Mouse (Mus musculus) urinary bladder, postnatal 10 days (tissue): ENCODE data around the gene Trem3.

Experiments
- DNase-seq: peaks from one replicate; pipeline ENCODE4 v3.0.0; 2022; ENCODE audit warnings: low spot score

The Trem3 gene

GRCm38 (mm10) chr17:48247221-48247928 is at the start of gene Trem3:
Gene Trem3 (plus strand): TSS chr17:48247777.
- no peak for DNase-seq

GRCm38 (mm10) chr17:48203086-48203485 is 44.5 kb upstream of the Trem3 start:
- no peak for DNase-seq

DNA sequence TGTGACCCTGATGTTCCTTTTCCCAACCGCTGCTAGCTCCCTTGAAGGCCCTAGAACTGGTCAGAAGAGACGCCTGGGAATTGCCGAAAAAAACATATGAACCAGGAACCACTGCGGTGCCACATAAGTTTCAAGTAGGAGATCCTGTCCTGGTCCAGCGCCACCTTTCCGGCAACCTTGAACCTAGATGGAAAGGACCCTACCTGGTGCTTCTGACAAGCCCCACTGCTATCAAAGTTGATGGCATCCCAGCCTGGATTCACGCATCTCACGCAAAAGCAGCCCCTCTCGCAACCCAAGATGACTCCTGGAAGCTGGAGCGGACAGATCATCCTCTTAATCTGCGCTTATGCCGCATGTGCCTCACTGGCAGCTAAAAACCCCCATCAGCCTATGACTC is 35.0 kb upstream of the Trem3 start:
- DNase-seq, result no peak

DNA sequence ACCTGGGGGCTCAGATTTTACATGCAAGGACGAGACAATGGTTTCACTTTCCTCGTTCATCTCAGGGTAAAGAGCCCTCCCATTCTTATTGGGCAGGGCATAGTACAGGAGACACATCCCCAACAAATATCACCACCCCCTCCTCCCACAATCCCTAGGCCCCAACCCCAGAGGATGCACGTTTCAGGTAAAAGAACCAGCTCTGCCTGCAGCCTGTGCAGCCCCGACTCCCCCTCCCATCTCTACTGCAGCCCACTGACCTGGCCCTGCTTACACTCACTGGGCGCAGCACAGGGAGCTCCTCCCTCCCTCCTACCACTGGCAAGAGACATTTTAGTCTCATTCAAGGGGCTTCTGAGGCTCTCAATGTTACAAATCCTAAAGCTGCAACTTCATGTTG is 34.1 kb upstream of the Trem3 start:
- no peak for DNase-seq

GRCm38 (mm10) chr17:48215429-48215828 is 32.1 kb upstream of the Trem3 start:
- no peak for DNase-seq

- DNase-seq, result no peak
Observed at GRCm38 (mm10) chr17:48230680-48231079, 16.9 kb upstream of the Trem3 start.

DNA sequence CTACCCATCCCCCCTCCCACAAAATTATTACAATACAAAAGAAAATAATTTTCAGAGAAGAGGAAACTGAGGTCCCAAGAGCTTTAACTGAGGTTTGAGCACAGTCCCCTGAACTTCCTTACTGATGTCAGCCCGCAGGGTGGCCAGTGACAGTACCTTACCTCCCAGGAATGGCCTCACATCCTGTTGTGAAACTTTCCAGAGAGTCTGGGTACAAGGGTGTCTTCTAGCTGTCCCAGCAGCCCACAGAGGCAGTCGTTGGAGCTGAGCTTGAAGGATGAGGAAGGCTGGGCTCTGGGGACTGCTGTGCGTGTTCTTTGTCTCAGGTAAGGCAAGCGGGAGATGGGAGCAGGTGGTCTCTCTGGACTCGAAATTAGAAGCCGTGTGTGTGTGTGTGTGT is 15.1 kb upstream of the Trem3 start, which contains the start of gene Trem1:
Gene Trem1 (plus strand): TSS at position 251 of the 400 bp plus-strand sequence.
- DNase-seq, result no peak

GRCm38 (mm10) chr17:48233789-48234188 is 13.8 kb upstream of the Trem3 start:
- no peak for DNase-seq

DNA sequence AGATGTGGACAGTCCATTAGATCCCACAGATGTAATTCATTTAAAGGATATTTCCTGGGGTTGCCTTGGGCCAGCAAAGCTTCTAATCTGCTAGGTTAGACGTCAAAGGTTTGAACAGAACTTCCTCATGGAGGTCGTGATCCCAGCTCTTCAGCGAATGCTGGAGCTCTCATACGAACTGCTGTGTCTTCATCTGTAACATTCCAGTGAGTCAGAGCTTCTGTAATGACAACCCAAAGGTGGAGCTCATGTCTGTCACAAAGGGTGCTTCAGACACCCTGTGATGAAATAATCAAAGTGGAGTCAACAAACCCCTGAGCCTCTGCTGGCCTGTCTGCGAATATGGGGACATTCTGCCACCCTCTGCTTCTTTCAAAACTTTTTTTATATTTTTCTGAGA is 13.0 kb upstream of the Trem3 start:
- DNase-seq, result no peak

GRCm38 (mm10) chr17:48235773-48236370 is 11.7 kb upstream of the Trem3 start:
- no peak for DNase-seq

GRCm38 (mm10) chr17:48237621-48238020 is 10.0 kb upstream of the Trem3 start:
- DNase-seq, result no peak

DNA sequence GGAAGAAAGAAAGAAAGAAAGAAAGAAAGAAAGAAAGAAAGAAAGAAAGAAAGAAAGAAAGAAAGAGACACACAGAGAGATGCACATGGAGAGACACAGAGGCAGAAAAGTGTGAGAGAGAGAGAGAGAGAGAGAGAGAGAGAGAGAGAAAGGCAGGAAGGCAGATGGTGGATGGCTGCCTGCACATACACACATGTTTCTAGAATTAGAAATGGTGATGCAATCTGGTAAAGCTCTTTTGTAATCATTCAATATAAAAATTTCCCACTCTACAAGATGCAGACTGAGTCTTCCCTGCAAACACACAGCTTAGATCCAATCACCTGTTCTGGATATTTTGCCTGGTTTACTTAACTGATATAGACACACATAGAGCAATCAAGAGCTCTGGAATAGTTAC is 1.5 kb downstream of the Trem3 start:
- no peak for DNase-seq

DNA sequence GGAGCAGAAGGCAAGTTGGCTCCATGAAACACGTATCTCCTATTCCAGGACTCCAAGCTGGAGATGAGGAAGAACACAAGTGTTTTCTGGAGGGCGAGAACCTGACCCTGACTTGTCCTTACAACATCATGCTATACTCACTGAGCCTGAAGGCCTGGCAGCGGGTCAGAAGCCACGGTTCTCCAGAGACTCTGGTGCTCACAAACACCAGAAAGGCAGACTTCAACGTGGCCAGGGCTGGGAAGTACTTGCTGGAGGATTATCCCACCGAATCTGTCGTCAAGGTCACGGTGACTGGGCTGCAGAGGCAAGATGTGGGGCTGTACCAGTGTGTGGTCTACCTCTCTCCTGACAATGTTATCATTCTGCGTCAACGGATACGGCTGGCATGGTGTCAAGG is 1.9 kb downstream of the Trem3 start:
- no peak for DNase-seq

DNA sequence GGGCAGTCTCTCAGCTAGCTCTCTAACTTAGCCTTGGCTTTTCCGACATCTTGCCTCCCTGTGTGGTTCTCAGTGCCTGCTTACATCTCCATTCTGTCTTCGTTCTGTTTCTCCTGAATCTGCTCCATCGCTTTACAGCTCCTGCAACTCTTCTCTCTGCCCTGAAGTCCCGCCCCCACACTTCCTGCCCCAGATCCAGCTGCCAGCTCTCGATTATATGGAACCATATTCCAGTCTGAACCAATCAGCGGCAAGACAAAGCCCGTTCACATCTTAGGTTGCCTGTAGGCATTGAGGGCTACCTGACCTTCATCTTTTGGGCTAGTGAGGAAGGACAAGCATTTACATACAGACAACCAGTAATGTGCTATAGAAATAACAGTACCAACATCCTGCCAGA is 3.1 kb downstream of the Trem3 start:
- DNase-seq, result no peak

GRCm38 (mm10) chr17:48256575-48256974 is 9.0 kb downstream of the Trem3 start:
- no peak for DNase-seq

GRCm38 (mm10) chr17:48261868-48262267 is 14.3 kb downstream of the Trem3 start:
- no peak for DNase-seq

DNA sequence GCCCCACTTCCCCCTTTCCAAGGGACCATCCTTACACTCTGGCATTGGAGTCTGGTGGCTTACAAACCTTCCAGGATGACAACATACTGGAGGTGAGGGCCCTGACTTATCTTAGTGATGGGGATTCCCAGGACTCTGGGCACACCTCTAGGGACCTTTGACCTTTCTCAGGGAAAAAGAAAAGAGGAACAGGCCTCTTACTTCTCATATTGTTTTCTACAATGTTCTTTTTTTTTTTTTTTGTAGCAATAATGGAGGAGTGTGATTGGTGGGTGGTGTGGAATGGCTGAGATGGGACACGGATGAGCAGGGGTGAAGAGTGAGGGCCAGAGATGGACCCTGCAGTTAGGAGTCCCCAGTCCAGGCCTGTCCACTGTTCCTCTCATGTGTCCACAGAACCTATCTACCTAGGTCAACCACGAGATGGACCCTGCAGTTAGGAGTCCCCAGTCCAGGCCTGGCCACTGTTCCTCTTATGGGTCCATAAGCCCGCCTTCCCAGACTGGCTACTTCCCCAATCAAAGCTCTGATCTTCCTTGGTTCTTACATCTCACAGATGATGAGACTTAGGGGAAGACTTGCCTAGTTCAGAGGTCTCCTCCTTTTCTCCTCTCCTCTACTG is 16.3 kb downstream of the Trem3 start, which contains the start of gene Treml4:
Gene Treml4 (plus strand): TSS at position 555 of the 622 bp plus-strand sequence.
- DNase-seq, result no peak

- no peak for DNase-seq
Observed at GRCm38 (mm10) chr17:48264662-48265061, 17.1 kb downstream of the Trem3 start.

- DNase-seq, result no peak
Observed at GRCm38 (mm10) chr17:48266138-48266537, 18.6 kb downstream of the Trem3 start.

- no peak for DNase-seq
Observed at GRCm38 (mm10) chr17:48266610-48267304, 19.2 kb downstream of the Trem3 start.

GRCm38 (mm10) chr17:48267591-48267990 is 20.0 kb downstream of the Trem3 start:
- no peak for DNase-seq

- DNase-seq, result no peak
Observed at GRCm38 (mm10) chr17:48268276-48268675, 20.7 kb downstream of the Trem3 start.

DNA sequence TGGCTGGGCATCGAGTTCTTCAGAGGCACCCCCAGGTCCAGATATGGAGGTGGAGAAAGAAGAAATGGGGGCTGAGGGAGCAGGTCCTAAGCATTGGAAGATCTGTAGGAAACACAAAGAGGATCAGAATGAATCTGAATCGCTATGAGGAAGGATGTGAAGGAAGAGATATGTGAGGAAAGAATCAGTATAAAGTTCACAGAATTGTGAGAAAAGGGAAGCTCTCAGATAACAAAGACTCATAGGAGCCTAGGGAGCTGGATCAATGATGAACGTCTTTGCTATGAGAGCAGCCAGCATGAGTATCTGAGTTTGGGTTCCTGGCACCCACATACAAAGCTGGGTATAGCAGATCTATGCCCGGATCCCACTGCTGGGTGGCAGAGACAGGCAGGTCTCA is 22.3 kb downstream of the Trem3 start:
- DNase-seq, result no peak
